Mouse (Mus musculus) left cerebral cortex, postnatal 4 days (tissue): ENCODE measurements around the gene Gm43518. TPM values are rescaled to one million over a fixed set of nuclear protein-coding genes. Genes with fewer than 3 reads are reported as not detected.
A peak's percentile ranks its signal among the peaks of the same experiment; 100 is the strongest.

Experiments
- DNase-seq: peaks from one replicate; pipeline ENCODE4 v3.0.0-alpha.2; 2022
- intact Hi-C: fragments of 180-260 bp; cut with DNase I; formaldehyde crosslinking; loops from one replicate; pipeline ENCODE4 v1.15.1; 2025
- total RNA-seq, 2 experiments: library from RNA; stranded (reverse); gene quantifications; 2 replicates each; pipeline ENCODE4 v1.2.3; 2021

The Gm43518 gene
- 1 to 10 TPM; 1.2 to 1.3 TPM for total RNA-seq

DNA sequence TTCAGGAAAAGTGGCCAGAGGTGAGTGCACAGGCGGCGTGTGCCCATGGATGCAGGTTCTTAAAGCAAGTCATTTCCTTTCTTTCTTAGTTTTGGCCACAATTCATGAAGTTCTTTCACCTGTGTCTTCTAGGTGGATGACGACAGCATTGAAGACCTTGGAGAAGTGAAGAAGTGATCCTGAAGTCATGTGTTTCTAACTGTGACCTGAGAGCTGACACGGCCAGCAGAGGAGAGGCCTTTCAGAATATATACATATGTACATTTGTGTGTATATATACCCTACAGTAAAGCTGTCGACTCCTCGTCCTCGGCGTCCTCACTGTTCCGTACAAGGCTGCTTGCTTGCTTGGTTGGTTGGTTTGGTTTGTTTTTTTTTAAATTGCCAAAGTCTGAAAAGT is at the start of gene Gm43518:
Gm43518 (plus strand) TSS at position 301 of the 400 bp plus-strand sequence.
- intact Hi-C loops: loop anchor here (10.0 kb wide), 1 partner anchor 292 kb away; no protein-coding TSS in a partner anchor

DNA sequence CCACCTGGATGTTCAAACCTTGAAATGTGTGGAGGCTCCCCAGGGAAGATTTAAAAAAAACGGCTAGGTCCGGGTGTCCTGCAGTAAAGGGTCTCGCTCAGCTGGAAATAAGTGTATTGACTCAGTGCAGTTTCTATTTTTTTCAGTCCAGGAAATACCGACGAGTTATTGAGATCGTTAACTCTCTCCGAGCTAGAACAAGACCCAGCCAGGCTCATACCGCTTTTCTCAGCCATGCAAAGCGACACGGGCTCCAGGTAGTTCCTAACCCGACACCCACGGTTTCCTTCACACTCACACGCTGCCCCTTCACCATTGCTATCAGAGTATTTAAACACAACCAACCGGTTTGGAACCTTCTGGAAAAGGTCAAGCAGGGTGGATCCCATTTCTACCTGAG is 49.2 kb upstream of the Gm43518 start:
- intact Hi-C loops: no loop called here
- DNase-seq: no peak

More for the DNA sequence above, at the start of gene Gm43518:
- DNase-seq: no peak

DNA sequence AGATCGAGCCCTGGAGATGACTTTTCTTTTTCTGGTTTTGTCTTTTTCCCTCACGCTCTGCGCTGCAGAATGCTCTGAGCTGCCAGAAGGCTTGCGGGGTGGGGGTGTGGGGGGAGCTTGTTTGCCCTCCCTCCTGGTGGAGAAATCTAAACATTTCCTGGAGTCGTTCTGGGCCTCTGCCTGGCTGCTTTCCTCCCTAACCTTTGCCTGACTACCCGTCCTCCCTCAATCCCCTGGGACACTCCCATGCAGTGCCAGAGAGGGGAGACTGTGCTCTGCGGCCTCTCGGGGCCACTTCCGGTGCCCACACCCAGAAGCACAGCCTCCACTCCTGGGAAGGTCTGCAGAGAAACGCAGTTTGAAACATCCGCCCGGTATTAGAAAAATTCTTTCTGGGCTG is 47.3 kb upstream of the Gm43518 start, which contains the start of gene Hcar1:
Hcar1 (minus strand) TSS at position 93 of the 400 bp plus-strand sequence.
- no peak for DNase-seq
- intact Hi-C loops: no loop called here

DNA sequence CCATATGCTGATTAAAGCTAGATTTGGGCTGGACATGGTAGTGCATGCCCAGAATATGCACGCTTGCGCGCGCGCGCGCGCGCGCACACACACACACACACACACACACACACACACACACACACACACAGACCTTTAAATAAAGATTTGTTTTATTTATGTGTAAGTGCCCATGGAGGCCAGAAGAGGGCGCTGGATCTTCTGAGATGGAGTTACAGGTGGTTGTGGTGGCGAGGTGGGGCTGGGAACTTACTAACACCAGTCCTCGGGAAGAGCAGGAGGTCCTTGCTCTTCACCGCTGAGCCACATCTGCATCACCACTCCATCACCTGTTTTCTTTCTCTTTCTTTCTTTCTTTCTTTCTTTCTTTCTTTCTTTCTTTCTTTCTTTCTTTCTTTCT is 46.4 kb upstream of the Gm43518 start:
- no peak for DNase-seq
- intact Hi-C loops: no loop called here

DNA sequence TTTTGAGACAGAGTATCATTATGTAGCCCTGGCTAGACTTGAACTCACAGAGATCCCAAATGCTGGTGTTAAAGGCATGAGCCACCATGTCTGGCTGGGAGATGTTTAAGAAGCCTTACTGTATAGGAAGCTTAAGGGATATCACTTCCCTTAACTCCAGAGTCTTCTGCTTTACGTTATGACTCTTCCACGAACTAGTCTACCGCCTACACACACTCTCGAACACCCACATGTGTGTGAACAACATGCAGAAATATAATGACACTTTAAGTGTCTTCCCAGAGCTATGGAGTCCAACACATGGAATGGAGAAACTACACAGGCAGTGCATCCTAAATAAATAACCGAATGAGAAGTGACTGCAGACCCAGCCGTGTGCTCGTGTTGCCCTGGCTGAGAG is 43.3 kb upstream of the Gm43518 start:
- intact Hi-C loops: no loop called here
- DNase-seq: no peak

DNA sequence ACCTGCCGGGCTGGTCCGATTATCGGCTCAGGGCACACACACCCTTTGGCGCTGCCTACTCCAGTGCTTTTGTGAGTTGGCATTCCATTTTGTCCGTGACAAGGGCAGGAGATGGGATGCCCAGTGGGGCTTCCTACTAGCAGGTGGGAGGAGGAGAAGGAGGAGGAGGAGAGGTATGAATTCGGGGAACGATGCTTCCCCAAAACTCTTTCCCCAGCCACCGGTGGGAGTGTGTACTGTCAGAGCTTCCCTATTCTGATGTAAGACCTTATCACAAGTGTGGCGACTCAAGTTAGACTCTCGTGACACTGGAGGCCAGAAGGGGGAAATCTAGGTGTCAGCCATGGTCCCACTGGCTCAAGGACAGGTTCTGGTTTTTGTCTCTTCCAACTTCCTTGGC is 42.9 kb upstream of the Gm43518 start:
- intact Hi-C loops: no loop called here
- no peak for DNase-seq

DNA sequence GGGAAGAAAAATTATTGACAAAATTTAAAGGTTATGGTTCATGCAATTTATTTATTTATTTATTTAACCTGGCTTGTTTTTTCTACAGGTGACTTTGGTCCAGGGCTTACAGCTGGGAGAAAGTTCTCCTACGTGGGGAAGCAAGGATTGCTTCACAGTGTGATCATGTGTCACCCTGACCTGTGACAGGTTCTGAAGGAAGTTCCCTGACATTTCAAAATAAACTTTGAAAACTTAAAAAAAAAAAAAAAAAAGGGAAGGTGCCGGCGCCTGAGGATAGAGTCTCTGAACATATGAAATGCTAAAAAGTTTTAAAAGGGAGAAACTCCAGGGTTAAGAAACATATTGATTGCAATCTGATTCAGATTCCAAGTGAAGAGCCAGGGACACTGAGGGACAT is 40.9 kb upstream of the Gm43518 start:
- DNase-seq: no peak
- intact Hi-C loops: no loop called here

DNA sequence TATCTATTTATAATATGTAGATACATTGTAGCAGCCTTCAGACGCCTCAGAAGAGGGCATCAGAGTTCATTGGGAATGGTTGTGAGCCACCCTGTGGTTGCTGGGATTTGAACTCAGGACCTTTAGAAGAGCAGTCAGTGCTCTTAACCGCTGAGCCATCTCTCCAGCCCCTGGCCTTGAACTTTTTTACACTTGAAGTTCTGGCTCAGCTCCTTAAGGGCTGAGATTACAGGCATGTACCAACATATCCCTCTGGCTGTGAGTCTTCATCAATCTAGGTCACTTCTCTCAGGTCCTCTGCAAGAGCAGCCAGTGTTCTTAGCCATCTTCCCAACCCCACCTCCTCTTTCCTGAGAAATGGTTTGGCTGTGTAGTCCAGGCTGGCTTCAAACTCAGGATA is 36.9 kb upstream of the Gm43518 start:
- intact Hi-C loops: no loop called here
- no peak for DNase-seq

DNA sequence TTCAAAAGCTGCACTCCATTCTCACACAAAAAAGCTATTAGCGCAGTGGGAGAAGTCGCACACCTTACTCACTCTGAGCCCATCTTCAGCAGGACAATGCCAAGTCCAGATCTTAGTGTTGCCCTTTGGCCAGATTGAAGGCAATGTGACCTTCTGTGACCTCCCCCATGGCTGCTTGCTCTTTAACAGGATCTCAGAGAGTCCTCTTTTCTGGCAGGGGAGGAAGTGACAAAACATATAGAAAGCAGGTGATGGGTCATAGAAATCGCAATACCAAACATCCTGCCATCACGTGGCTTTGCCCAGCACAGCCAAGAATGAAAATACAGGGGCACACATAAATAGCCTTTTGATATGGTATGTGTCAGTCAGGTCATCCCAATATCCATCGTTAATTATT is 36.2 kb upstream of the Gm43518 start:
- no peak for DNase-seq
- intact Hi-C loops: no loop called here

DNA sequence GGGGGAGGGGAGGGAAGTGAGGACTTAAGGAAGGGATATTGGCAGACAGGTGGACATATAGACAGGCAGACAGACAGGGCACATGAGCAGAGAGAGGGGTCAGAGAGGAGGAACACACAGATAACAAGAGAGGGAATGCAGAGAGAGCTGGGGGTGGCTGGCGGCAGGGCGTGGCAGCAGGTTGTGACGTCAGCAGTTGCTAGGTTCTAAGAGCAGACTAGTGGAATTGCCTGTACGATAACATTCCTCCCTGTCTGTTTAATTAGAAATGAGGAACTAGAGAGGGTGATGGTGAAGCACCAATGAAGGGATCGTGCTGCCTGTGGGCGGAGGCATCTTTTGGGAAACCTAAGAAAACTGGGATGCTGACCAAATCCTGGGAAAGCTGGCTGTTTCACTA is 35.5 kb upstream of the Gm43518 start:
- intact Hi-C loops: no loop called here
- no peak for DNase-seq

DNA sequence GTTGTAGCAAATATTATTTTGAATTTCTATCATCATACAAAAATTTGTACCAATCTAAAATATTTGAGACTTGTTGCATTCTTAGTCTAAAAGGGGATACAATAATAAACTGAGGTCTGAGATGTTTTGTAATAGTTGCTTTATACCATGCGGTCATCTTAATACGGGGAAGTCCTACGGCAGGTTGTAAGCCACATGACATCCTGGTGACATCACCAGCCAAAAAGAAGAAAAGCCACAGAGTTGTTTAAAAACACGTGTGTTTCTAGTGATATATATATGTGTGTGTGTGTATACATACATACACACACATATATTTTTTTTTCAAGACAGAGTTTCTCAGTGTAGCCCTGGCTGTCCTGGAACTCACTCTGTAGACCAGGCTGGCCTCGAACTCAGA is 33.7 kb upstream of the Gm43518 start:
- intact Hi-C loops: no loop called here

DNA sequence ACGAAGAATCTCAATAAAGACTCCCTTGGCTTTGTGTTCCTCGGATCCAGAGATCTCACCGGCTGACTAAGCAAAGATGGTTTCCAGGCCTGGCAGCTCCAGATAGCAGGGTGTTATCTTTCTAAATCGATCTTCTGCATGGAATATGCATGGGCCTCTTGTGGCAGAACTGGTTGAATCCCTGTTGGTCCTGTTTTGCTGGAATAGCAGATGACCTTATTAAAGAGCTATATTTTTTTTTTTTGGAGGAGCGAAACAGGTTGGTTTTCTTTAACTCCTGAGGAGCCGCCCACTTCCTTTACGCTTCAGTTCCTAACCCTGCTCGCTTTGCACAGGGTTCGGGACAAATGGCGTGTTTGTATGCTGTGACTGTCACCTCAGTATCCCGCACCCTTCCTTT is 30.8 kb upstream of the Gm43518 start:
- DNase-seq: no peak
- intact Hi-C loops: no loop called here

More for the DNA sequence above, 33.7 kb upstream of the Gm43518 start:
- no peak for DNase-seq

DNA sequence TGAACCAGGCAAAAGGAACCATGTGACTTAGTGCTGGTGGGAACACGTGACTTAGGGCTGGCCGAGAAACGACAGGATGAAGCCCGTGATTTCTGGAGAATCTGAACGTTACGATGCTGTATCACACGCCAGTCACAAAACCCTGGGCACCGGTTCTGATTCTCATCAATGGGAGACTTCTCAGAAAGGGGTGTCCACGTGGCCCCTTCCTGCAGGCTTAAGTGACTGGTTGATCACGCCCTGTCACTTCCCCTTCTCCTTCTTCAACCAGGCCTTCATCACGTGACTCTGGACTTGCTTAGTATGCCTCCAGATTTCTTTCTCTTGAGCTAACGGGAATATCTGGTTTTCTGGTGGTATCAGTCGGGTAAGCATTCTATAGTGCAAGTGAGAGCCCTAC is 29.9 kb upstream of the Gm43518 start:
- no peak for DNase-seq
- intact Hi-C loops: no loop called here

DNA sequence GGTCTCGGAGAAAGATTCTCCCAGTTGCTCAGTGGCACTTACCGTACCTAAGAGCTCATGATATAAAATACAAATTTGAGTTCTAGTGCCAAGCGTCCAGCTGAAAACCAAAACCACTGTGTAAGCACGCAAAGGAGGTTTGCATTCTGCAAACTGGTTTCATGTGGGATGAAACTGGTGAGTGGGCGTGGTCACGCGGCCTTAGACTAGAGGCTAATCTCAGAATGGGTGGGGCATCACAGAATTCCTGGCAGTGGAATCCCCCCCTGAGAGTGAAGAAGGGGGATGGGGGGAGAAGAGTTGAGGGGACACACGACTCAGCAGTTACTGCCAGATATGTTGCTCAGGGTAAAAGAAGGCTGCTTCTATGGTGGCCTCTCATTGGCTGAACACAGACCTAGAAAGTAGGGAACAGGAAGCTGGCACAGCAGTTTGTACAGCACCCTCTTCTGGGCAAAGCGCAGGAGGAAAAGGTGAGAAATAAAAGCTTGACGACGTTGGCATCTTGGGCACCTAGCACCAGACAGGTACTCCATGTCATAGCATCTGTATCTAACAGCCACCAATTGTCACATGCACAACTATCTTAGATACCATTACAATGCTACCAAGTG is 23.1 kb upstream of the Gm43518 start:
- intact Hi-C loops: loop anchor here (10.0 kb wide), 1 partner anchor 79 kb away; no protein-coding TSS in a partner anchor
- DNase-seq: no peak

DNA sequence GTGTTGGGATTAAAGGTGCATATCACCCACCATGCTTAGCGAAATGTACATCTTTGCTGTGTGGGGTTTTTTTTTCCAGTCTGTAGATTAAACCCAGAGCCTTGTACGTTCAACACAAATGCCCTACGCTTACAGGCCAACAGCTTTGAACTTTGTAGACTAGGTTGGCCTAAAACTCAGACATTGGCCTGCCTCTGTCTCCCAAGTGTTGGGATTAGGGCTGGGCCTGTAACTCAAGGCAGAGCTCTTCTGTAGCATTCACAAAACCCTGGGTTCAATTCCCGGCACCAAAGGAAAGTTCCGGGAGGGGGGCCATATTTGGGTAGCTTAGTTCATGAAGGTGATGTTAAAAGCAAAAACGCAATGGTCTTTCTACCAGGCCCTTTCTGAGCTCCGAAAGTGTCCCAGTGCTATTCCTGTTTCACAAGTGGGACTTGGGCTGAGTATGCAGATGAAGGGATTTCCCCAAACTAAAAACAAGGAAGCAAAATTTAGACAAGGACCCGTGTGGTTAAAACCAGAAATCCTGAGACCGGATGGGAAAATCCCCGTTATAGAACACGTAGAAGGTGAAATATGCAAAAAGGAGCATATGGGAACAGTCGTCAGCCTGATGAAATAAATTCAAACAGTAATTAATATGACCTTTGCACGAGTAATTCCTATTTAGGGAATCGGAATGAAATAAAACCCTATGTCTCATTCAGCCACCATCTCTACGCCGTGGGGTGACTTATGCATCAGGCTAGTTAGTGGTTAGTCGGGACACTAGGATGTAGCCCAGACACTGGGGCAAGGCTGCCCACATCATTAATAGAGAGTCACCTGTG is 20.9 kb upstream of the Gm43518 start:
- no peak for DNase-seq
- intact Hi-C loops: loop anchor here (2.0 to 10.0 kb wide), 2 partner anchors 82 to 158 kb away; partner anchors contain the start of genes Kntc1 and Rsrc2

DNA sequence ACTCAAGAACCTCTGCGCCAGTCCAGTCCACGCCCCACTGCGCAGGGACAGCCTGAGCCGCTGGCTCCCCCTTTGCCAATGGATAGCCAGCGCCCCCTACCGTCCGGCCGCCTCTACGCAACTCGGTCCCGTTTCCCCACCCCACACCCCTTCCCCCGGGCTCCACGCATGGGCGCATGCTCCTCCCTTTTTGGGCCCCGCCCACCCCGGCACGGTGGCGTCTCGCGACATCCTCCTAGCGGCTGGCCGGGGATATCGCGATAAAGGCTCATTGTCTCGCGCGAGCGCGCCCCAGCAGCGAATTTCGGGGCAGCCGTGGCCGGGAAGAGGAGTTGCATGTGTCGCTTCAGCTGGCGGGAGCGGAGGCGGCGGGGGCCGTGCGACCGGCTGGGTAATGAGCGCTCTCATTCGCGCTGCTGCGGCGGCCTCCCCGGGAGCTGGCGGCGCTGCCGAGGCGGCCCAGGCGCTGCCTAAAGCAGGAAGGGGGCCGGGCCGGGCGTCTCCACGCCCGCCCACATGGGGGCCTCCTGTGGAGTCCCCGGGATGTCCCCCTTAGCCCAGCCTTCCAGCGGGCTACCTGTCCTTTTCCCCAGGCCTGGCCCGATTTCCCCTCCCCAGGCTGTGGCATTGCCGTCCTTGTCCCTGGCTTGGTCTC is 20.1 kb upstream of the Gm43518 start, which contains the start of gene Denr:
Denr (plus strand) TSS at position 200 of the 655 bp plus-strand sequence.
- peak; percentile 100 for DNase-seq
- intact Hi-C loops: loop anchor here (2.0 to 10.0 kb wide), 2 partner anchors 82 to 158 kb away; partner anchors contain the start of genes Kntc1 and Rsrc2

DNA sequence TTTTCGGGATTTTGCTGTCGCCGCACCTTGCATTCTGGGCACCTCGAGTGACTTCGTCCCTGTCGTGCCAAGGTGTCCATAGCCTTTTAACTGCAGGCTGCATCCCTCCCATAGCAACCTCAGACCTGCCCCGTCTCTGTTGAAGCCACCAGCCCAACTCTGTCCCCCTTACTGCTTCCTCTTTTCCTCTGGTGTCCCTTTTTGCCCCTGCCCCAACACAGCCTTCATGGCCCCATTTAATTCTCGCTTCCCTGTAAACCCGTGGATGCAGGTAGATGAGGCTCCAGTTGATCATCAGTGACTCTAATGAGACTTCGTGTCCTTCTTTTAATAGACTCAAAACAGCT is 19.6 kb upstream of the Gm43518 start:
- intact Hi-C loops: loop anchor here (2.0 to 10.0 kb wide), 2 partner anchors 83 to 159 kb away; partner anchors contain the start of genes Kntc1 and Rsrc2
- no peak for DNase-seq

DNA sequence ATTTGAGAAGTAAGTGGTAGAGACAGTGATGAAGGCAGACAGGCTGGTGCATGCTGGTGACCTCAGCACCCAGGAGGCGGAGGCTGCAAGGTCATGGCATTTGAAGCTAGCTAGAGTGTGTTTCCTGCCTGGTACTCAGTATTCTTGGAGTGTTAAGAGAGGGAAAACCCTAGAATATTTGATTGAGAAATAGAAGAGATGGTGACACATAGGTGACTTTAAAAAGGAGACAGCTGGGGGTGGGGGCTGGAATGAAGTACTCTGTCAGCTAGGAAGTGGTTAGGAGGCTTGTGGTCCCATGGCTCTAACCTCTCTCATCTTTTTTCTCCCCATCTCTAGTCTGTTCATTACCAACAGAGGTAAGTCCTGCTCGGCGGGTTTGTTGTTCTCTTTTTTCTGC is 12.4 kb upstream of the Gm43518 start:
- intact Hi-C loops: no loop called here
- no peak for DNase-seq

DNA sequence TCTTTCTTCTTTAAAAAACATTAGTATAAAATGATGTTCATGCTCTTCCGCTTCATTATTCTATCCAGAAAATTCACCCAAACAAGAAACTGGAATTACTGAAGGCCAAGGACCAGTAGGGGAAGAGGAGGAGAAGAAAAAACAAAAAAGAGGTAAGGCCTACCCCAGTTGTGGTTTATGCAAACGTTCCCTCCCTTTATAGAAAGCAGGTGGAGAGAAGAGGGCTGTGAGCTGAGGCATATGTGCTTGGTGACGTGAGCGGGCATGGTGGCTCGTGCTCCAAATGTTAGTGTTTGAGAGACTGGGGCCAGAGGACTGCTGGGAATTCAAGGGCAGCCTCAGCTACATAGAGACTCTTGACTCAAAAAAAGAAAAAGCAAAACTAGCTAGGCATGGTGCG is 5.1 kb upstream of the Gm43518 start:
- DNase-seq: no peak
- intact Hi-C loops: loop anchor here (10.0 kb wide), 1 partner anchor 287 kb away; no protein-coding TSS in a partner anchor

DNA sequence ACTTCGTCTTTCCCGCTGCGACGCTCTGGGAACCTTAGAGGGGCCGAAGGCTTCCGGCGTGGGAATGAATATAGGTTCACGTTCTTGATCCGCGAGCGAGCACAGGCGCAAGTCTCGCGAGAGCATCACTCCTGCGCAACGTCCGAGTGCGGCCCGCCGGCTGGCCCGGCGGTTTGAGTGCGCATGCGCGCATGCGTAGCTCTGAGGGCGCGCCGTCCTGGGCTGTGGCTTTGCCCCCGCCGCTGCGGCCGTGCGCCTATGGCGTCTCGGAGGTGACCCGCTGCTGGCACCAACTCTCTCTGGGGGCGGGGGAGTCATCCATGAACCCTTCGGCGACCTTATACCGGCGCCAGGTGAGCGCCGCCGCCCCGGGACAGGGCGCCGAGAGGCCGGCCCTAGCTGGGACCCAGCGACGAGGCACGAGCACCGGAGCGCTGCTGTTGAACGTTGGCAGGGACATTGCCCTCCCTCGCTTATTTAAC is 3.3 kb downstream of the Gm43518 start, which contains the start of gene Ccdc62:
Ccdc62 (plus strand) TSS at position 172 of the 482 bp plus-strand sequence.
- intact Hi-C loops: no loop called here

DNA sequence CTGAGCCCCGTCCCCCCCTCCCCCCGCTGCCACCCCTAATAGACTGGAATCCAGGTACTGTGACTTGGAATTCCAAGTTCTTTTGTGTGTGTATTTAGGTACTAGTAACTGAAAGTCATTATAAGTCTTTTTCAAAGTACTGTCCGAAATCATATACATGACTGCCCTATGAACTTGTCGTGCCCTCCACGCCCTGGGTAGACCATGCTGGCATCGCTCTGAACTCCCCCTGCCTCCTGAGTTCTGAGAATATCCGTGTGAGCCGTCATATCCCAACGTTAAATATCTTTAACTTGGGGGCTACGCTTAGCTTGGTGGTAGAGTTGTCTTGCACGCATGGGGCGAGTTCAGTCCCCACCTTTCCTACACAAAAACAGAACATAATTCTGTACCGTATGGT is 3.9 kb downstream of the Gm43518 start:
- intact Hi-C loops: no loop called here
- DNase-seq: no peak

More for the DNA sequence above, 3.3 kb downstream of the Gm43518 start, which contains the start of gene Ccdc62:
- peak; percentile 96 for DNase-seq
